Comparison of ENCODE assay signal across 11 mouse cellular contexts in the genomic region with DNA sequence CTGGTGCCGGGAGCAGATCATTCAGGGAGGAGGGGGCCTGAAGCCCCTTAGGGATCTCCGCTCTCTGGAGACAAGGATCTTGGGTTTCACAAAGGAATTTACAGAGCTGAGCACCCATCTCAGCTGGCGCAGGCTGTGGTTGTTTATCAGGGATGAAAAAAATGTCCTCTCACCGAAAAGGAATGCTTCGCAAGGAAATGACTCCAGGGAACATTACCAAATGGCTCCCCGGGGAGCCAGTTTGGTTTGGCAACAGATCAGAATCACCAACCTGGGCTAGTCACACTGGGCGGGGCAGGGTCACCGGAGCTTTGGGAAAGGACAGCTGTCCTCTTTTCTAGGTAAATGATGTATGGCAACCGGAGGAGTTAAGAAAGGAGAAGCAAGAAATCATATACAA. TPM values are rescaled to one million over a fixed set of nuclear protein-coding genes. Genes with fewer than 3 reads are reported as not detected.
DNase-seq lines count a peak whose midpoint lies in the region; ATAC-seq and TF ChIP-seq lines count a peak whose summit lies in the region.
"Had no signal": no experiment of that assay in that cellular context is flagged by ENCODE, and none has a peak within 500 bp of the region (broad histone marks: within the 10 kb centered on the region; RNA-seq: fewer than 3 reads in every experiment).

No protein-coding gene starts in this region.

- H3K9ac ChIP-seq in kidney, postnatal 0 days (ENCODE audit: low read depth, low read length): no peak overlapping the region
- H3K9ac ChIP-seq in hindbrain, embryonic 14.5 days: no peak overlapping the region

- peak; percentile 40 for ATAC-seq in common myeloid progenitor, adult 5-6 weeks (replicated peaks; ENCODE audit: low read depth, poor library complexity, severe bottlenecking)
- no peak for ATAC-seq in kidney, postnatal 0 days (replicated peaks; ENCODE audit: low FRiP score, low read depth)
- ATAC-seq in monocyte, adult 5-6 weeks (replicated peaks; ENCODE audit: insufficient number of reproducible peaks, low FRiP score, low TSS enrichment, poor library complexity, severe bottlenecking): no peak
- no peak for ATAC-seq in hindbrain, embryonic 14.5 days (ENCODE audit: low FRiP score)

- H3K27me3 ChIP-seq in kidney, postnatal 0 days (ENCODE audit: insufficient read depth, low read length): no peaks in the 10 kb centered on the region
- H3K27me3 ChIP-seq in hindbrain, embryonic 14.5 days (ENCODE audit: control insufficient read depth, insufficient read depth, low read length): no peaks in the 10 kb centered on the region

- 0 out of 2 replicates have a peak, but pooled peaks cover 8% of the 10 kb centered on the region for H3K4me1 ChIP-seq in kidney, postnatal 0 days (replicated peaks; ENCODE audit: insufficient read depth, low read length)
- no peaks in the 10 kb centered on the region for H3K4me1 ChIP-seq in hindbrain, embryonic 14.5 days (replicated peaks; ENCODE audit: control insufficient read depth, insufficient read depth, low read length)

- peak overlapping the region; percentile 46 for H3K4me2 ChIP-seq in kidney, postnatal 0 days (ENCODE audit: low read length)
- H3K4me2 ChIP-seq in hindbrain, embryonic 14.5 days (replicated peaks): no peak overlapping the region

- 15% methylated on average over 9 of the region's 9 CpGs for WGBS in kidney, postnatal 0 days
- WGBS in hindbrain, embryonic 14.5 days: 72% methylated on average over 9 of the region's 9 CpGs

- TF ChIP-seq CTCF in kidney, postnatal 0 days (IDR thresholded peaks at IDR 0.05; ENCODE audit: low read depth): no peak

- H3K4me3 ChIP-seq in kidney, postnatal 0 days (replicated peaks; ENCODE audit: low read depth, low read length): no peak overlapping the region
- no peak overlapping the region for H3K4me3 ChIP-seq in hindbrain, embryonic 14.5 days (replicated peaks; ENCODE audit: low read length)

- peak overlapping the region; percentile 36; the same call in 1 of the 2 replicates for H3K27ac ChIP-seq in kidney, postnatal 0 days
- H3K27ac ChIP-seq in hindbrain, embryonic 14.5 days: no peak overlapping the region

- DNase-seq in heart, adult 11 months: peak; percentile 92
- no peak for DNase-seq in heart, adult 8-10 months (ENCODE audit: low spot score)
- peak; percentile 40 for DNase-seq in kidney, postnatal 0 days (ENCODE audit: low spot score)
- peak; percentile 53 for DNase-seq in mesoderm, embryonic 11.5 days (ENCODE audit: low read depth, low spot score)
- DNase-seq in hindbrain, embryonic 14.5 days (ENCODE audit: low spot score): no peak
- DNase-seq in cerebellum, postnatal 10 days: no peak
- DNase-seq: cerebellum, adult 18-20 months had no signal

- 0 out of 2 replicates have a peak, but pooled peaks cover 1% of the 10 kb centered on the region for H3K9me3 ChIP-seq in kidney, postnatal 0 days (replicated peaks; ENCODE audit: low read length)
- H3K9me3 ChIP-seq in hindbrain, embryonic 14.5 days (ENCODE audit: control insufficient read depth, low read length): no peaks in the 10 kb centered on the region

- no peaks in the 10 kb centered on the region for H3K36me3 ChIP-seq in kidney, postnatal 0 days (ENCODE audit: insufficient read depth, low read length)
- no peaks in the 10 kb centered on the region for H3K36me3 ChIP-seq in hindbrain, embryonic 14.5 days (replicated peaks; ENCODE audit: control insufficient read depth, insufficient read depth)

RNA-seq across cellular contexts. Expression of a gene that starts 9.3 kb away (rescaled TPM):
- 1,000 to 10,000 TPM in 2 of 4 experiments, 100 to 1,000 TPM in 2; 472 to 1,222 (median 1,005) TPM for total RNA-seq in heart, adult 8-10 months (2022)
- total RNA-seq in common myeloid progenitor, adult 5-6 weeks (2017): not detected in 2 replicates
- 0.66 and 0.83 TPM in 2 replicates for polyA plus RNA-seq in kidney, postnatal 0 days (2015; fragmentation: Nextera tagmentation; extraction: Ambion mirVana)
- total RNA-seq in monocyte, adult 5-6 weeks (2017): not detected in 3 replicates
- 0.10 and 0.20 TPM in 2 replicates for polyA plus RNA-seq in hindbrain, embryonic 14.5 days (2014; fragmentation: Nextera tagmentation; extraction: Ambion mirVana)
- total RNA-seq: granulocyte monocyte progenitor cell, adult 5-6 weeks; megakaryocyte progenitor cell, adult 5-6 weeks had no signal

RNA-seq across cellular contexts. Expression of a gene that starts 45.7 kb away (rescaled TPM):
- 10 to 100 TPM; 12.7 to 16.2 (median 15.0) TPM for total RNA-seq in heart, adult 8-10 months (2022)
- total RNA-seq in common myeloid progenitor, adult 5-6 weeks (2017): 41.8 and 47.7 TPM in 2 replicates
- 66.3 and 67.3 TPM in 2 replicates for polyA plus RNA-seq in kidney, postnatal 0 days (2015; fragmentation: Nextera tagmentation; extraction: Ambion mirVana)
- 26.9 to 35.4 TPM (median 29.0 TPM) in 3 replicates for total RNA-seq in monocyte, adult 5-6 weeks (2017)
- 68.0 and 69.7 TPM in 2 replicates for polyA plus RNA-seq in hindbrain, embryonic 14.5 days (2014; fragmentation: Nextera tagmentation; extraction: Ambion mirVana)

Comparison
In these comparisons a context has a peak if more than half of its experiments do, and no peak if none do; other contexts are left out.
1. DNase-seq: peak in heart, adult 11 months (single experiment), kidney, postnatal 0 days (single experiment) and mesoderm, embryonic 11.5 days (single experiment); none in heart, adult 8-10 months (single experiment), hindbrain, embryonic 14.5 days (single experiment) and cerebellum, postnatal 10 days (0 of 2).
2. RNA of a gene that starts 9.3 kb away (total RNA-seq): 472 to 1,222 TPM in heart, adult 8-10 months; not detected in common myeloid progenitor, adult 5-6 weeks and not detected in monocyte, adult 5-6 weeks; every median in the first group is over 100 times any median in the second.